Mouse (Mus musculus) c-Kit-positive CD71-negative TER-119-negative erythroid progenitor cells, embryonic 14.5 days (primary cell): ENCODE measurements around the gene Crybg3.

Experiments used
- DNase-seq: peaks from one replicate; pipeline ENCODE4 v3.0.0-alpha.2; 2013; ENCODE audit warnings: low read depth

The Crybg3 gene

DNA sequence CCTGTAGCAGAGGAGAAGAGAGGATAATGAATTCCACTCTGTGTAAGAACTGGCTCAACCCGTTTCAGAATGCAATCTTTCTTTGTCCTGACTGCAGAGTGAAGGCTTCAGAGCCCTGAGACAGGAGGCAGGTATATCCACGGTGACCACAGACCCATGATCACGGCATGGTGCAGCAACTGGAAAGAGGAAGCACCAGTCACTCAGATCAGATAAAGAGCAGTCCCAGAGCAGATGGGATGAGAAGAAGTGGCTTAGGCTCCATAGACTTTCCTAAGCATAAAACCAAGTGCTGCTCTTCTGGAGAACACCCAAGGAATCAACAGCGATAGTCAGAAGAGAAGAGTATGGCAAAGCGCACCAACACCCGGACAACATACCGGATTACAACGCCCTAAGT is 21.5 kb downstream of the Crybg3 start:
- DNase-seq, result no peak

GRCm38 (mm10) chr16:59573961-59574360 is 26.8 kb downstream of the Crybg3 start:
- DNase-seq, result no peak

DNA sequence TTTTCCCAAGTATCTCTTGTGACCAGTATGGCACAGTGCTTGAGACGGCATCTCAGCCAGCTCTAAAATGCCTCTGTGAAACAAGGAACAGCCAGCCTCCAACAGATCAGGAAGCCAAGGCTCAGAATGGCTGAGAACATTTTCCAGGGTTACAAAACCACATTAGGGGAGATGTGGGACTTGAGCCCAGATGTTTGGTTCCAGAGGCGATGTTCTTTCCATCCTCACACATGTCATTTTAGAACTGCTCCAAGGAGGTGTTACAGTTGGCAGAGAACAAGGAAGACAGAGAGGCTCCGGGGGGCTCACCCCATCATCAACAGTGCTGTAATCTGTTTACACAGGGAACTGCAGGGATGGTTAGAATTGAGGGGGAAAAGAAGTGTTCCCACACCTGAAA is 28.1 kb downstream of the Crybg3 start:
- DNase-seq, result no peak

- DNase-seq, result no peak
These were observed 30.0 kb downstream of the Crybg3 start for GRCm38 (mm10) chr16:59570807-59571206.

DNA sequence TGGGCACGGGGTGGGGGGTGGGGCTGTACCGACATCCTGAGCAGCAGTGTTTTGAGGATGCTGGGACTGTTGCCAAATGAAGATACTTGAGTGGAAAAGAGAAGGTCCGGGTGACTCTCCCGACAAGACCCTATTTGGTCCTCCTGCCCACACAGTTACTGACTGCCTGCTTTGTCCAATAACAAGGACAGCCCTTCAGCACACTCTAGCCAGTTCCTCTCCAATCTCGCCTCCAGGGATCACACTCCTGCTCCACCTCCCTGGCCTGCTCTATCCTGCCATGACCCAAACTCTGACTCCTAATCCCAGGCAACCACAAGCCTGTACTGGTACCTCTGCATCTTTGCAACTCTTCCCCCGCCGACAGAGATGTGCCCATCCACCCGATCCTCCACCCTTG is 30.9 kb downstream of the Crybg3 start:
- no peak for DNase-seq

DNA sequence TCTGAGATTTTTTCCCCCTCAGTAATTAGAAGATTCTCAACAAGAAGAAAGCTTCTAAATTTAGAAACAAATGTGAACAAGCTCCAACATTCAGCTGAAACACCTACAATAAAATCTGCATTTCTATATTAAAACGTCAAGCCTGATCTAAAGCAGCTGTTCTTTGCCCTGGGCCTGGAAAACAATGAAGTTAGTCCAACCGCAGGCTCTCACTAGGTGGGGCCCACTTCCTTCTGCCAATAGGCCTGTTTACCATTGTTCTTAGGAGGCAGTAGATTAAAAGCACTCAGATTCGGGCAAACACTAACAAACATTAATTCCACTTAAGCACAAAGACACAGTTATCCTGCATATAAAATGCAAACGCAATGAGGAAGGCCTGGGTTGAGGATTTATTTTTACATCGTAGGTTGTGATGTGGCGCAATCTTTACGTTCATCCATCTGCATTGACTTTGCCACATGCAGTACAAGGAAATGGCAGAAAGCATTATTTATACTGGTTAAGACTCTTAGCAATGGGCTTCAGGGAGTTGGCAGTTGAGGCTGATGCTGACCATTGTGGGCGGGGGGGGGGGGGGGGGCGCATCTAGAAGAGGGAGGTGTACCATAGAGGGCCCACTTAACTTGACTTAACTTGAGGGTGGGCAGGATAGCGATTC is 32.9 kb downstream of the Crybg3 start:
- DNase-seq, result no peak

- DNase-seq, result no peak
These were observed 34.3 kb downstream of the Crybg3 start for GRCm38 (mm10) chr16:59566437-59566836.

GRCm38 (mm10) chr16:59565631-59566030 is 35.1 kb downstream of the Crybg3 start:
- no peak for DNase-seq

DNA sequence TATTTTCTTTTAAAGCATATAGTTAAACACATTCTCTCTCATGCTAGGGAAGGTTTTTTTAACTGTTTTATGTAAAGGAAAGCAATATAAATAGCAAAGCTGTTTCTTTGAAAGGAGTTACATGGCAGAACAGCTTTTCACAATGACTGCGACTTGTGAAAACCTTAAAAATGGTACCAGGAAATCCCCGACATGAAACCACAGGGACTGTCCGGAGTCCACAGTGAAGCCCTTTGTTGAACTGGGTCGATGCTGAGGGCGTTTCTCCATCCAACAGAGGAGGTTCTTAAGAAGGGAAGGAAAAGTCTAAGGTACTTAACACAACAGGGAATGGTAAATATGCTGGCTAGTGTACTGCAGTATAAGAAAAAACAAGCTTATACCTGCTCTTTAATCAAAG is 36.8 kb downstream of the Crybg3 start:
- DNase-seq, result no peak

GRCm38 (mm10) chr16:59559300-59560200 is 41.2 kb downstream of the Crybg3 start:
- DNase-seq, result no peak

GRCm38 (mm10) chr16:59558916-59559299 is 41.9 kb downstream of the Crybg3 start:
- DNase-seq, result no peak

DNA sequence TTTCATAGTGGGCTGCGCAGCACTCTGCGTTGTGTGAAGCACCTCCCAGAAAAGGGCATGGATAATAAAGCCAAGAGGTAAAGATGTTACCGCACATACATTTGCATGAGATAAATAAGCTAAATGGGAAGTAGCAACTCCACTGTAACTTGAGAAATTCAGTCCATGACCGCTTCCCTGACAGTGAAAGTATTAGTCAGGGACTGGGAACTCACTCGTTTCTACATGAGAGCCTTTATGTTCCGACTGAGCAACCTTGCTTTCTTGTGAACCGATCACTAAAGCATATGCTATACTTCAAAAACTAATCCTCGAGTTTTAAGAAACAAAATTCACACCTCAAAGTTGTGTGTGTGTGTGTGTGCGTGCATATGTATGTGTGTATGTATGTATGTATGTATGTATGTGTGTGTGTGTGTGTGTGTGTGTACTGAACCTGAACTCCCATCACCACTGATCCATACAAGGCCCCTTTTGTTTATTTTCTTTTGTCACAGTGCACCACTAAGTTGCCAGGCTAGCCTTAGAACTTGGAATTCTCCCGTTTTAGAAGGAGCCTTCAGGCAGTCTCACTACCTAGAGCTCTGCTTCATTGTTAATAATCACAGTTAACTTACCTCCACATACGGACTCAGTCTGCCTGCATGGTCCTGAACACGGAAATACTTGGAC is 47.2 kb downstream of the Crybg3 start:
- DNase-seq, result no peak

- DNase-seq, result no peak
These were observed 49.3 kb downstream of the Crybg3 start for GRCm38 (mm10) chr16:59551507-59551906.

DNA sequence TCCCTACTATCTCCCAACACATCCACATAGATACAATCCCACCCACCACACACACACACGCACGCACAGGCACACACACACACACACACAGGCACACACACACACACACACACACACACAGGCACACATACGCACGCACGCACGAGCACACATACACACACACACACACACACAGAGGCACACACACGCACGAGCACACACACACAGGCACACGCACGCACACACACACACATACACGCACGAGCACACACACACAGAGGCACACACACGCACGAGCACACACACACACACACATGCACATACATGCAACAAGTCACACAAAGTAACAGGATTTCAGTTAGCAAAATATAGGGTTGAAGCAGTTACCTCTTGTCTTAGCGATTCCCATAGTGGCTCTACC is 51.1 kb downstream of the Crybg3 start:
- DNase-seq, result no peak

DNA sequence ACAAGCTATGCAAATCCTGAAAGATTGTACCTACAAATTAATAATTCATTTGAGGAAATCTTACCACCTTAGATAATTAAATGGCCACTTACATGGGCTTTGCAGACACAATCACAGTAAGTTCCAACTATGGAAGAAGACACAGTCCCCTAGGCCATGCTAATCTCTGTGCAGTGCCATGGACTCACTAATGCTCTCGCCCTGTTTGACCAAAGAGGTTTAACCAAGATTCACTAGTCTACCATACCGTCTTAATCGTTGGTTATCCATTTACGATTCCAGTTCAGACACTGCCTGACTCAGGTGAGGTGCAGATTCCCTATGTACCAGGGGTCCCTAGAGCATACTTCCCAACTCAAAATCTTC is 52.2 kb downstream of the Crybg3 start:
- DNase-seq, result no peak

- no peak for DNase-seq
These were observed 52.7 kb downstream of the Crybg3 start for GRCm38 (mm10) chr16:59547887-59548581.

- no peak for DNase-seq
These were observed 53.3 kb downstream of the Crybg3 start for GRCm38 (mm10) chr16:59547466-59547865.

GRCm38 (mm10) chr16:59545360-59545759 is 55.4 kb downstream of the Crybg3 start:
- no peak for DNase-seq

DNA sequence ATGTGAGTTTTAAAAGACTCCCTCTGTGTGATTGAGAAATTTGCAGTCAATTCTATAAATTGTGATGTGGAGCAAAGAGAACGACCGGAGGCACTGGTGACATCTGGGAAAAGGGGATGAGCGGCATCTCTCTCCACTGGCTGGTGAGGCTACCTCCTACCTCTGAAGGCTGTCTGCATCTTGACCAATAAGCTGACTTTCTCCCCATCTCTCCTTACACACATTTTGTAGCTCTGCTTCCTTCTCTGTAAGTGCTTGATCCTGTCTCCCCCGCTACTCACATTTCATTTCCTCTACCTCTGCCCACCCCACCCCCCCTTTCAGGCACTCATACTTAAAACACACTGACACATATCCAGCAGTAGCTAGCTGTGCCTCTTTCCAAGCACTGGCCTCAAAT is 59.4 kb downstream of the Crybg3 start:
- DNase-seq, result no peak

DNA sequence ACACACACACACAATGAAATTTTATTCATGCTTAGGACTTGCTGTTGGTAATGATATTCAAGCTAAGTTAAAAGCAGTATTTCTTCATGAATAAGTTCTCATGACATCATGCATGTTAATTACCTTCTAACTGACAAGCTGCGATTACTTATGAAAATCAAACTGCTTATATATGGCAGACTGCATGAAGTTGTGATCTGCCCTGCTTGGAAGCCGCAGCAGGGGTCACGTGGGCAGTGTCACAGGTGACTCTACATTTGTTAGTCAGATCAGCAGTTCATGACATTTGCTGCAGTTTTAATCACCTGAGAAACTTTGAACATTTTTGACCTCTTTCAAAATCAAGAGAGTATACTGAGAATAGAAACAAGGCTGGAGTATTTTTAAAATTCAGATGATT is 59.8 kb downstream of the Crybg3 start:
- DNase-seq, result no peak

DNA sequence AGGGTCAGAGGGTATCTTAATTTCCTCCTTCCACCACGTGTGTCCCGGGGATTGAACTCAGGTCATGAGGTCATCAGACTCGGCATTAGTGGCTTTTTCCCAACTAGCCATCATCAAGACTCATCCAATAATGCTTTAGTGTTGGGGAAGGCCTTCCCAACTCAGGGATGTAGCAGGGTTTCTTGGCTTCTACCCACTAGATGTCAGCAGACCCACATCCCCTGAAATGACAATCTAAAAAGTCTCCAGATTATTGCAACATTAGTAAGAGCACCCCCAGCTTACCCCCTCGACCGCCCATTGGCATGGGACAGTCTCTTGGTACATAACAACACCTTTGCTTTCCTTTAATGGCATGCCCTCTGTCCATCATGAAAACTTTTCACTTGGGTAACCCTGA is 65.1 kb downstream of the Crybg3 start:
- DNase-seq, result no peak

DNA sequence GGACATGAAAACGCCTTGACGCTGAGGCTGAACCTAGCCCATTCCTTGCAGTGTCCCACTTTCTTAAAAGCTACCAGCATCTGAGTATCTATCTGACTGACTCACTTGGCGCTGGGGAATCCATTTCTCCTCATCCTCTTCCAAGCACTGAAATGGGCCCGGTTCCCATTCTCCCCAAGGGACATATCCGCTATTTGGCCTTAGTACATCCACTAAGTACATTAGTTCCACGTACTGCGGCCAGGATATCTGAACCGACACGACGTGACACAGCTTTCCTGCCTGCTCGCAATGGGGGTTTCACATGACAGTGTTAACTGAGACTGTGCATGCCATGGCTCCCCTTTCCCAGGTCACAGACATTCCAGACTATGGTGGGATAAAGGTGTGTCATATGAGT is 66.4 kb downstream of the Crybg3 start:
- no peak for DNase-seq

DNA sequence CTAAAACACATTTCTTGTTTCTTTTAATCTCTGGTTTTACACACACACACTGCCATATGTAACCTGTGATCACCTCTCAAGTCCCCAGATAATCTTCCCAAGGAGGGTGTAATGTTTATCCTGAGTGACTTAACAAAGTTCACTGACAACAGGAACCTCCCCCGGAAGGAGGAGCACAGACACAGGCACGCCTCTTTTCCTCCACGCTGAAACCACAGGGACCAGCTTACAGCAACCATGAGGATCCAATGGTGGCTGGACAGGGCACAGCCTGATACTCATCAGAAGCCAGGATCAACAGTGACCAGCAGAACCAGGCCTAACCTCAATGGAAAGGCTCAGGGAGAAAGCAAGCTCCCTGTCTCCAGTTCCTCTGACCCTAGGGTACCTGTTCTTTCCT is 68.2 kb downstream of the Crybg3 start:
- no peak for DNase-seq
